Mouse (Mus musculus): ENCODE data around the gene Tpo. TPM values are rescaled to one million over a fixed set of nuclear protein-coding genes. Genes with fewer than 3 reads are reported as not detected.

Tpo gene
- polyA plus RNA-seq, 1 experiment: not detected

DNA sequence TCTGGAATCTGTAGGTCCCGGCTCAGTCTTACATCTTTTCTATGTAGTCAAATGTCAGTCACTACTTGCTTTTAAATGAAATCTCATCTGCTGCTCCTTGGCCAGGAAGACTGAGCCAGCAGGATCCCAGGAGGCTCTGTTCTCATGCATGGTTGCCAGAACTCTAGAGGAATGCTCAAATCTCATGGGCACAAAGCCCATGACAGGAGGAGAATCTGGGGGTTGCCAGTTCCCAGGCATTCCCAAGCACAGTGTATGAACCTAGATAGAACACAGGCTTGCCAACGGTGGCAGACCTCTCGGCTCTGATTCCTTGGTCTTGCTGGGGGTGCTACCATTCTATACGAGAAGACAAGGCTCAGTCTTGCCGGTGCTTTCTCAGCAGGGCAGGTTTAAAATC is 40.3 kb downstream of the Tpo start:
- Histone ChIP-seq H3K4me3 (ENCODE audit: insufficient read depth, low read length) (no peak overlapping the region), H3K27ac (ENCODE audit: insufficient read depth, low read length) (no peak overlapping the region), H3K4me1 (ENCODE audit: control insufficient read depth, insufficient read depth, low read length) (no peaks in the 10 kb centered on the region)
- TF ChIP-seq POLR2A (IDR thresholded peaks at IDR 0.05; ENCODE audit: low read depth, low read length) (no peak), CTCF (IDR thresholded peaks at IDR 0.05; ENCODE audit: borderline replicate concordance, insufficient read depth, low read length) (no peak)

- no peak overlapping the region for H3K27ac ChIP-seq (ENCODE audit: insufficient read depth, low read length)
- no peak overlapping the region for H3K4me3 ChIP-seq (ENCODE audit: insufficient read depth, low read length)
- TF ChIP-seq CTCF (IDR thresholded peaks at IDR 0.05; ENCODE audit: borderline replicate concordance, insufficient read depth, low read length) (no peak), POLR2A (IDR thresholded peaks at IDR 0.05; ENCODE audit: low read depth, low read length) (no peak)
- no peaks in the 10 kb centered on the region for H3K4me1 ChIP-seq (ENCODE audit: control insufficient read depth, insufficient read depth, low read length)
Observed at GRCm38 (mm10) chr12:30083971-30084370, 48.5 kb downstream of the Tpo start.

DNA sequence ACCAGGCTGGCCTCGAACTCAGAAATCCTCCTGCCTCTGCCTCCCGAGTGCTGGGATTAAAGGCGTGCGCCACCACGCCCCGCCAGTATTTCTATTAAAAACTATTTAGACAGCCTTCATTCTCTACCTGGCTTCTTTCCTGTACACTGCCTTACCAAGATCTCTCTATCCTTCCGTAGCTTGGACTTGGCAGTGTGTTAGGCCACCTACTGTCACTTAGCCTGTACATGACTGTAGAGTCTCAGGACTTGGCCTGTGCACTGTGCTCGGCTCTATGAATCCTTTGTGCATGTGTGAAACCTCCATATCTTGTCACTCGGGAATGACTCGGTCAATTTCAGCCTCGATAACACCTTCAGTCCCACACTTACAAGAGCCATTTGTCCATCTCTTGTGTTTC is 55.4 kb downstream of the Tpo start:
- no peak for TF ChIP-seq CTCF (IDR thresholded peaks at IDR 0.05; ENCODE audit: borderline replicate concordance, insufficient read depth, low read length)
- TF ChIP-seq POLR2A (IDR thresholded peaks at IDR 0.05; ENCODE audit: low read depth, low read length): no peak
- Histone ChIP-seq H3K4me3 (ENCODE audit: insufficient read depth, low read length) (no peak overlapping the region), H3K4me1 (ENCODE audit: control insufficient read depth, insufficient read depth, low read length) (no peaks in the 10 kb centered on the region), H3K27ac (ENCODE audit: insufficient read depth, low read length) (no peak overlapping the region)

DNA sequence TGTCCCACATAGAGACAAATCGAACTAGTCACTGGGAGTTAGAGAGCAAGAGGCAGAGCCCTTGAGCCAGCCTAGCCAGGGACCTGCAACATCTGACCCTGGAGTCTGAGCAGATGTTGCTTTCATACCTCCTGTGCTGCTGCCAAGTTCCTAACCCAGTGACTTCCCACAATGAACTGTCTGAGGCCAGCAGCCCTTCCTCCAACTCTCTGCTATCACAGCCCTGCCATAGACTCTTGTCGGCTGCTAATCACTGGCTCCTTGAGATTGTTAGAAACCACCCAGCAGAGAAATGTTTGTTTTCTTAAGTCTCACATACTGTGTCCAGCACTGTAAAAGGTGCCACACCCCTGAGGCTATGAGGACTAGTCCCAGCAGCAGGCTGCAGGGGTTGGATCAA is 56.1 kb downstream of the Tpo start:
- H3K27ac ChIP-seq (ENCODE audit: insufficient read depth, low read length): no peak overlapping the region
- H3K4me1 ChIP-seq (ENCODE audit: control insufficient read depth, insufficient read depth, low read length): no peaks in the 10 kb centered on the region
- no peak overlapping the region for H3K4me3 ChIP-seq (ENCODE audit: insufficient read depth, low read length)
- no peak for TF ChIP-seq POLR2A (IDR thresholded peaks at IDR 0.05; ENCODE audit: low read depth, low read length)
- no peak for TF ChIP-seq CTCF (IDR thresholded peaks at IDR 0.05; ENCODE audit: borderline replicate concordance, insufficient read depth, low read length)

GRCm38 (mm10) chr12:30069321-30069720 is 63.1 kb downstream of the Tpo start:
- Histone ChIP-seq H3K4me3 (ENCODE audit: insufficient read depth, low read length) (no peak overlapping the region), H3K4me1 (ENCODE audit: control insufficient read depth, insufficient read depth, low read length) (no peaks in the 10 kb centered on the region), H3K27ac (ENCODE audit: insufficient read depth, low read length) (no peak overlapping the region)
- TF ChIP-seq CTCF (IDR thresholded peaks at IDR 0.05; ENCODE audit: borderline replicate concordance, insufficient read depth, low read length) (no peak), POLR2A (IDR thresholded peaks at IDR 0.05; ENCODE audit: low read depth, low read length) (no peak)

- TF ChIP-seq CTCF (IDR thresholded peaks at IDR 0.05; ENCODE audit: borderline replicate concordance, insufficient read depth, low read length): no peak
- no peak for TF ChIP-seq POLR2A (IDR thresholded peaks at IDR 0.05; ENCODE audit: low read depth, low read length)
- H3K27ac ChIP-seq (ENCODE audit: insufficient read depth, low read length): no peak overlapping the region
- no peaks in the 10 kb centered on the region for H3K4me1 ChIP-seq (ENCODE audit: control insufficient read depth, insufficient read depth, low read length)
- no peak overlapping the region for H3K4me3 ChIP-seq (ENCODE audit: insufficient read depth, low read length)
Observed at GRCm38 (mm10) chr12:30067806-30068205, 64.6 kb downstream of the Tpo start.

DNA sequence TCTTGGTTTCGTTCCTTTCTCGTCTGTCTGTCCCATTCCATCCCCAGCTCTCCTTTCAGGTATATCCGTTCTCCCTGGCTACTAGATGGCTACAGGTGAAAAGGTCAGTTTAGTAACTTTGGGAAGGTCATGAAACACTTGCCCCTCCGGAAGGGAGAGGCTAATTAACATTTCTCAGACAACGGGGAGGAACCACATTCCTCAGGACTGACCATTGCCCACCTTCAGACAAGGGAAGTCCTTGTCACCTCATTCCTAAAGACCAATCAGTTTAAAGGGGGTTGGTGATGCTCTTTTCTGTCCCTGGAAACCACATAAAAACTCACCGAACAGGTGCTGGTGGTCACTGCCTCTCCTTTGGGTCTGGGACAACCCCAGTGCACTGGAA is 70.3 kb downstream of the Tpo start:
- TF ChIP-seq CTCF (IDR thresholded peaks at IDR 0.05; ENCODE audit: borderline replicate concordance, insufficient read depth, low read length): no peak
- no peak for TF ChIP-seq POLR2A (IDR thresholded peaks at IDR 0.05; ENCODE audit: low read depth, low read length)
- Histone ChIP-seq H3K4me3 (ENCODE audit: insufficient read depth, low read length) (no peak overlapping the region), H3K4me1 (ENCODE audit: control insufficient read depth, insufficient read depth, low read length) (no peaks in the 10 kb centered on the region), H3K27ac (ENCODE audit: insufficient read depth, low read length) (no peak overlapping the region)

- Histone ChIP-seq H3K27ac (ENCODE audit: insufficient read depth, low read length) (no peak overlapping the region), H3K4me1 (ENCODE audit: control insufficient read depth, insufficient read depth, low read length) (no peaks in the 10 kb centered on the region), H3K4me3 (ENCODE audit: insufficient read depth, low read length) (no peak overlapping the region)
- TF ChIP-seq CTCF (IDR thresholded peaks at IDR 0.05; ENCODE audit: borderline replicate concordance, insufficient read depth, low read length) (no peak), POLR2A (IDR thresholded peaks at IDR 0.05; ENCODE audit: low read depth, low read length) (no peak)
Observed at GRCm38 (mm10) chr12:30061503-30062117, 70.8 kb downstream of the Tpo start.

- Histone ChIP-seq H3K4me3 (ENCODE audit: insufficient read depth, low read length) (no peak overlapping the region), H3K27ac (ENCODE audit: insufficient read depth, low read length) (no peak overlapping the region), H3K4me1 (ENCODE audit: control insufficient read depth, insufficient read depth, low read length) (no peaks in the 10 kb centered on the region)
- TF ChIP-seq CTCF (IDR thresholded peaks at IDR 0.05; ENCODE audit: borderline replicate concordance, insufficient read depth, low read length) (no peak), POLR2A (IDR thresholded peaks at IDR 0.05; ENCODE audit: low read depth, low read length) (no peak)
Observed at GRCm38 (mm10) chr12:30058044-30058443, 74.4 kb downstream of the Tpo start.

GRCm38 (mm10) chr12:30054761-30055540 is 77.5 kb downstream of the Tpo start:
- H3K4me1 ChIP-seq (ENCODE audit: control insufficient read depth, insufficient read depth, low read length): no peaks in the 10 kb centered on the region
- no peak overlapping the region for H3K27ac ChIP-seq (ENCODE audit: insufficient read depth, low read length)
- no peak overlapping the region for H3K4me3 ChIP-seq (ENCODE audit: insufficient read depth, low read length)
- TF ChIP-seq POLR2A (IDR thresholded peaks at IDR 0.05; ENCODE audit: low read depth, low read length): no peak
- no peak for TF ChIP-seq CTCF (IDR thresholded peaks at IDR 0.05; ENCODE audit: borderline replicate concordance, insufficient read depth, low read length)

Data from embryonic fibroblast, embryonic 13.5 days (primary cell).